Mouse (Mus musculus): Measurements from ENCODE around the gene Ndrg3. TPM values are rescaled to one million over a fixed set of nuclear protein-coding genes. Genes with fewer than 3 reads are reported as not detected.
"Not testable (repeated sequence)": the region's sequence is repeated elsewhere in the genome, so short reads cannot be mapped to it uniquely, and the experiment has no call there.

The Ndrg3 gene
- polyA plus RNA-seq, 1 experiment: 29.1 TPM

- Histone ChIP-seq H3K36me3 (ENCODE audit: control insufficient read depth, insufficient read depth) (no peaks in the 10 kb centered on the region), H3K4me3 (ENCODE audit: insufficient read depth, poor library complexity, severe bottlenecking) (no peak overlapping the region), H3K79me3 (ENCODE audit: low read depth) (no peaks in the 10 kb centered on the region), H3K27me3 (ENCODE audit: control insufficient read depth, insufficient read depth, insufficient read length) (no peaks in the 10 kb centered on the region), H3K79me2 (ENCODE audit: control insufficient read depth, insufficient read depth) (no peaks in the 10 kb centered on the region), H3ac (ENCODE audit: control insufficient read depth, insufficient read length, low read depth) (no peak overlapping the region)
- TF ChIP-seq USF1 (IDR thresholded peaks at IDR 0.05; ENCODE audit: low read depth) (no peak), MYOG (IDR thresholded peaks at IDR 0.05; ENCODE audit: control insufficient read depth, extremely low read depth, insufficient read length) (no peak), MAX (IDR thresholded peaks at IDR 0.05) (no peak), FOSL1 (IDR thresholded peaks at IDR 0.05; ENCODE audit: insufficient read depth, low read length, poor library complexity, severe bottlenecking) (no peak), CTCF (IDR thresholded peaks at IDR 0.05; ENCODE audit: control insufficient read depth, insufficient read depth, insufficient read length) (no peak), MYOD1 (IDR thresholded peaks at IDR 0.05; ENCODE audit: control insufficient read depth, insufficient read length, low read depth) (no peak), CEBPB (IDR thresholded peaks at IDR 0.05; ENCODE audit: low read depth) (no peak)
Observed at GRCm38 (mm10) chr2:156924210-156924898, 67.5 kb downstream of the Ndrg3 start.

GRCm38 (mm10) chr2:156923057-156923456, 68.8 kb downstream of the Ndrg3 start:
- Histone ChIP-seq H3K79me2 (ENCODE audit: control insufficient read depth, insufficient read depth) (no peaks in the 10 kb centered on the region), H3K36me3 (ENCODE audit: control insufficient read depth, insufficient read depth) (no peaks in the 10 kb centered on the region), H3ac (ENCODE audit: control insufficient read depth, insufficient read length, low read depth) (no peak overlapping the region), H3K79me3 (ENCODE audit: low read depth) (no peaks in the 10 kb centered on the region), H3K4me3 (ENCODE audit: insufficient read depth, poor library complexity, severe bottlenecking) (no peak overlapping the region), H3K27me3 (ENCODE audit: control insufficient read depth, insufficient read depth, insufficient read length) (no peaks in the 10 kb centered on the region)
- TF ChIP-seq MYOD1 (IDR thresholded peaks at IDR 0.05; ENCODE audit: control insufficient read depth, insufficient read length, low read depth) (no peak), MAX (IDR thresholded peaks at IDR 0.05) (no peak)

- Histone ChIP-seq H3K27me3 (ENCODE audit: control insufficient read depth, insufficient read depth, insufficient read length) (no peaks in the 10 kb centered on the region), H3K79me3 (ENCODE audit: low read depth) (no peaks in the 10 kb centered on the region), H3K4me3 (ENCODE audit: insufficient read depth, poor library complexity, severe bottlenecking) (no peak overlapping the region), H3K79me2 (ENCODE audit: control insufficient read depth, insufficient read depth) (no peaks in the 10 kb centered on the region), H3ac (ENCODE audit: control insufficient read depth, insufficient read length, low read depth) (no peak overlapping the region), H3K36me3 (ENCODE audit: control insufficient read depth, insufficient read depth) (no peaks in the 10 kb centered on the region)
- TF ChIP-seq CEBPB (IDR thresholded peaks at IDR 0.05; ENCODE audit: low read depth) (no peak), USF1 (IDR thresholded peaks at IDR 0.05; ENCODE audit: low read depth) (no peak)
Observed at GRCm38 (mm10) chr2:156919796-156920195, 72.1 kb downstream of the Ndrg3 start.

GRCm38 (mm10) chr2:156919191-156919590, 72.7 kb downstream of the Ndrg3 start:
- H3K79me3 ChIP-seq (ENCODE audit: low read depth); H3K4me3 ChIP-seq (ENCODE audit: insufficient read depth, poor library complexity, severe bottlenecking); H3K79me2 ChIP-seq (ENCODE audit: control insufficient read depth, insufficient read depth); H3K27me3 ChIP-seq (ENCODE audit: control insufficient read depth, insufficient read depth, insufficient read length); H3K36me3 ChIP-seq (ENCODE audit: control insufficient read depth, insufficient read depth); H3ac ChIP-seq (ENCODE audit: control insufficient read depth, insufficient read length, low read depth): not testable (repeated sequence)

- no peak overlapping the region for H3ac ChIP-seq (ENCODE audit: control insufficient read depth, insufficient read length, low read depth)
- no peak for TF ChIP-seq USF1 (IDR thresholded peaks at IDR 0.05; ENCODE audit: low read depth)
- TF ChIP-seq CTCF (IDR thresholded peaks at IDR 0.05; ENCODE audit: control insufficient read depth, insufficient read depth, insufficient read length): no peak
- no peak for TF ChIP-seq CEBPB (IDR thresholded peaks at IDR 0.05; ENCODE audit: low read depth)
- no peaks in the 10 kb centered on the region for H3K36me3 ChIP-seq (ENCODE audit: control insufficient read depth, insufficient read depth)
- H3K4me3 ChIP-seq (ENCODE audit: insufficient read depth, poor library complexity, severe bottlenecking): no peak overlapping the region
- no peaks in the 10 kb centered on the region for H3K79me3 ChIP-seq (ENCODE audit: low read depth)
- H3K27me3 ChIP-seq (ENCODE audit: control insufficient read depth, insufficient read depth, insufficient read length): no peaks in the 10 kb centered on the region
- H3K79me2 ChIP-seq (ENCODE audit: control insufficient read depth, insufficient read depth): no peaks in the 10 kb centered on the region
Observed at GRCm38 (mm10) chr2:156918562-156918961, 73.3 kb downstream of the Ndrg3 start.

- Histone ChIP-seq H3ac (ENCODE audit: control insufficient read depth, insufficient read length, low read depth) (no peak overlapping the region), H3K79me3 (ENCODE audit: low read depth) (no peaks in the 10 kb centered on the region), H3K27me3 (ENCODE audit: control insufficient read depth, insufficient read depth, insufficient read length) (no peaks in the 10 kb centered on the region), H3K79me2 (ENCODE audit: control insufficient read depth, insufficient read depth) (no peaks in the 10 kb centered on the region), H3K4me3 (ENCODE audit: insufficient read depth, poor library complexity, severe bottlenecking) (no peak overlapping the region), H3K36me3 (ENCODE audit: control insufficient read depth, insufficient read depth) (no peaks in the 10 kb centered on the region)
- TF ChIP-seq CTCF (IDR thresholded peaks at IDR 0.05; ENCODE audit: control insufficient read depth, insufficient read depth, insufficient read length): no peak
- no peak for TF ChIP-seq FOSL1 (IDR thresholded peaks at IDR 0.05; ENCODE audit: insufficient read depth, low read length, poor library complexity, severe bottlenecking)
- TF ChIP-seq CEBPB (IDR thresholded peaks at IDR 0.05; ENCODE audit: low read depth): no peak
- no peak for TF ChIP-seq MYOD1 (IDR thresholded peaks at IDR 0.05; ENCODE audit: control insufficient read depth, insufficient read length, low read depth)
- TF ChIP-seq MYOG (IDR thresholded peaks at IDR 0.05; ENCODE audit: control insufficient read depth, extremely low read depth, insufficient read length): no peak
- TF ChIP-seq MAX (IDR thresholded peaks at IDR 0.05): no peak
- TF ChIP-seq USF1 (IDR thresholded peaks at IDR 0.05; ENCODE audit: low read depth): no peak
Observed at GRCm38 (mm10) chr2:156916419-156917125, 75.3 kb downstream of the Ndrg3 start.
